Mouse (Mus musculus) hindbrain, embryonic 13.5 days (tissue): ENCODE data around the gene Top1. TPM values are rescaled to one million over a fixed set of nuclear protein-coding genes. Genes with fewer than 3 reads are reported as not detected.

ENCODE experiments used
- ATAC-seq: fragments of 200-750 bp; cut with Nextera tagmentation; 2 replicates; pipeline ENCODE4 v1.8.0; 2017; ENCODE audit warnings: moderate TSS enrichment; ENCODE audit not compliant: low FRiP score
- H3K27ac ChIP-seq: fragments of 300-500 bp; sonication (generic); 2 replicates; pipeline ENCODE4 v1.5.1; 2015; ENCODE audit warnings: inconsistent platforms, mild to moderate bottlenecking, moderate library complexity
- H3K27me3 ChIP-seq: fragments of 300-500 bp; sonication (generic); 2 replicates; pipeline ENCODE4 v1.6.1; 2015; ENCODE audit warnings: mild to moderate bottlenecking, inconsistent platforms
- H3K36me3 ChIP-seq: fragments of 300-500 bp; sonication (generic); 2 replicates; pipeline ENCODE4 v1.6.1; 2015; ENCODE audit warnings: mild to moderate bottlenecking, inconsistent platforms
- H3K4me1 ChIP-seq: fragments of 300-500 bp; sonication (generic); replicated peaks from 2 replicates; pipeline ENCODE4 v1.6.1; 2015; ENCODE audit warnings: inconsistent platforms
- H3K4me2 ChIP-seq: fragments of 300-500 bp; sonication (generic); 2 replicates; pipeline ENCODE4 v1.6.1; 2015; ENCODE audit warnings: inconsistent platforms, mild to moderate bottlenecking, moderate library complexity
- H3K4me3 ChIP-seq: fragments of 300-500 bp; sonication (generic); 2 replicates; pipeline ENCODE4 v1.5.1; 2015; ENCODE audit warnings: mild to moderate bottlenecking, inconsistent platforms
- H3K9ac ChIP-seq: fragments of 300-500 bp; sonication (generic); 2 replicates; pipeline ENCODE4 v1.6.1; 2015; ENCODE audit warnings: mild to moderate bottlenecking, inconsistent platforms
- H3K9me3 ChIP-seq: fragments of 300-500 bp; sonication (generic); 2 replicates; pipeline ENCODE4 v1.6.1; 2016; ENCODE audit warnings: inconsistent platforms
- WGBS: fragments of 180-500 bp; shearing (Covaris S2); methylation state at CpG from one replicate; pipeline ENCODE4 v1.1.7; 2015; 5-methylcytosine and 5-hydroxymethylcytosine counted together
- polyA plus RNA-seq: library from polyadenylated mRNA; unstranded; fragments of >200 nt; fragmentation: Nextera tagmentation; extraction: Ambion mirVana; gene quantifications from 2 replicates; pipeline ENCODE4 v1.2.1, GENCODE M21; 2015

The Top1 gene
- polyA plus RNA-seq, 1 experiment from 2014 or later: 98.4 TPM

DNA sequence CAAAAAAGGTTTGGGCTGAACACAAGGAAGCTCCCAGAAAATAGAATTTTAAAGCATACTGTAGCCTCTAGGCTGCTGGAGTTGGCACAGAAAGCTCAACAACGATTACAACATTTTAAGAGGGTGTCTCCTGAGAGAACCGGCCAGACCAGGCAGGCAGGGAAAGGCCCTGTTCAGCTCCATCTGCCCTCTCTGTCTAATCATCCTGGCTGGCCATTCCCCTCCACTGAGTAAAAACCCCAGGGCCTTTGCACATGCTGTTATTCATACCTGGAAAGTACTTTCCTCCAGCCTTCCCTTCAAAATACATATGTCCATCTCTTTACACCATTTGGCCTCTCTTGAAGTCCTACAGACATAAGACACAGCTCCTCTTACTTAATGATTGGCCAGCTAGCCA, 83.7 kb downstream of the Top1 start:
- H3K27ac ChIP-seq: no peak overlapping the region
- no peak overlapping the region for H3K4me2 ChIP-seq
- H3K9ac ChIP-seq: no peak overlapping the region
- H3K4me3 ChIP-seq: no peak overlapping the region
- ATAC-seq: no peak
- no peaks in the 10 kb centered on the region for H3K27me3 ChIP-seq
- WGBS: 78% methylated on average over 2 of the region's 2 CpGs
- H3K9me3 ChIP-seq: no peaks in the 10 kb centered on the region
- H3K36me3 ChIP-seq: peaks cover 19% of the 10 kb centered on the region
- peaks cover 39% of the 10 kb centered on the region for H3K4me1 ChIP-seq

DNA sequence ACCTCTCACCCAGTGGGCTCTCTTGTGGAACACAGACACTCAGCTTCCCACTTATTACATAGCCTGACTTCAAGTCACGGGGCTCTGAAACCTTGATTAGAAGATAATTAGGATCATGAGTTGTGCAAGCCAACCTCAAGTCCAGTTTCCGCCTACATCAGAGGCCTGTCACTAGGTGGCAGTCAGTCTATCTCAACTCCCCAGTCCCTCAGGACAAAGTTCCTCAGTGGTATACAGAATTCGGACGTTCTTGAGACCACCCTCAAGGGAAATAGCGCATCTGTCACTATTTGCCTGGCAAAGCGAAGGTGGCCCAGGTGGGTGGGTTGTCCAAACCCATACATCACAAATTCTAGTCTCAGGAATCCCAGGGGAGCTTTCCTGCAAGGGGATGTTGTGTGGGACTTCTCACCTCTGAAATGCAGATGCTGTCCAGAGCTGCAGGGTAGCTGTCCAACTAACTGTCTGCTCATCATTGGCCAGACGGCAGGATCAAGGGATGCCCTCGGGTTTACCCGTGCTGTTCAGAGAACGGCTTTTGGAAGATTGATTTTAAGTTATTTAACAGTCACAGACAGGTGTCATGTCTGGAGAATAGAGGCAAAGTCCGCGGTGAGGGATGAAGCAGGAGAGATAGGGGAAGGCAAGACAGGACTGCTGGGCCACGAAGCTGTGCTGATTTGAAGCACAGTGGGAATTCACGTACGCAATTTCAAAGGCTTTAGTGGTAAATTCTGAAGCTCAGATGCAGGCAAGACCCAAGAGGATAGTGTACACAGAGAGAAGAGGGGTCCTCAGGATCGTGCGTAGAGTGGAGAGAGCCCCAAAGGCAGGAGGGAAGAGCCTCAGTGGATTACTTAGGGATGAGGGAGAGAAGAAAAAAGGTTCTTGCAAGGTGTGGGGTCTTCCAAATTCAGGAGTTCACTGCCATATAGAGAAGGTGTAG, 84.4 kb downstream of the Top1 start:
- peak overlapping the region; percentile 94 for H3K4me2 ChIP-seq
- no peaks in the 10 kb centered on the region for H3K9me3 ChIP-seq
- peaks cover 21% of the 10 kb centered on the region for H3K36me3 ChIP-seq
- no peaks in the 10 kb centered on the region for H3K27me3 ChIP-seq
- 0 out of 2 replicates have a peak, but pooled peaks have one; percentile 2 for ATAC-seq
- WGBS: 32% methylated on average over 17 of the region's 17 CpGs
- H3K27ac ChIP-seq: 0 out of 2 replicates have a peak overlapping the region, but pooled peaks have one; percentile 99
- H3K9ac ChIP-seq: peak overlapping the region; percentile 99
- H3K4me3 ChIP-seq: peak overlapping the region; percentile 88
- H3K4me1 ChIP-seq: peaks cover 46% of the 10 kb centered on the region

DNA sequence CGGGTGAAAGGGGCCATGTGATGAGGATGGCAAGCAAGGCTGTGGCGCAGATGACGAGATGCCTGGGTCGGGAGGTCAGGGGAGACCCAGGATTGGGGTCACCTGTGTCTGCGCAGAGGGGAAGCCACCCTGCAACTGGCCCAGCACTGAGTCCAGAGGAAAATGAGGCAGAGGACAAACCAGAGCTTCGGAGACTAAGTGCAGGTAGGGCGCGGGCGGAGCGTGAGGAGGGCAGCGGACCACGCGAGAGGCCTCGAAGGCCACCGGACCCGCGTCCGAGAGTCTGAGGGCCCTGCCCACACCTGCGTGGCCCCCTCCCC, 85.1 kb downstream of the Top1 start:
- Histone ChIP-seq H3K9me3 (no peaks in the 10 kb centered on the region), H3K27me3 (no peaks in the 10 kb centered on the region), H3K4me2 (peak overlapping the region; percentile 94), H3K4me3 (peak overlapping the region; percentile 88), H3K4me1 (peaks cover 52% of the 10 kb centered on the region), H3K27ac (peak overlapping the region; percentile 99), H3K36me3 (peaks cover 21% of the 10 kb centered on the region), H3K9ac (peak overlapping the region; percentile 99)
- ATAC-seq: no peak; the same call in 1 of the 2 replicates
- WGBS: 5% methylated on average over 19 of the region's 19 CpGs

DNA sequence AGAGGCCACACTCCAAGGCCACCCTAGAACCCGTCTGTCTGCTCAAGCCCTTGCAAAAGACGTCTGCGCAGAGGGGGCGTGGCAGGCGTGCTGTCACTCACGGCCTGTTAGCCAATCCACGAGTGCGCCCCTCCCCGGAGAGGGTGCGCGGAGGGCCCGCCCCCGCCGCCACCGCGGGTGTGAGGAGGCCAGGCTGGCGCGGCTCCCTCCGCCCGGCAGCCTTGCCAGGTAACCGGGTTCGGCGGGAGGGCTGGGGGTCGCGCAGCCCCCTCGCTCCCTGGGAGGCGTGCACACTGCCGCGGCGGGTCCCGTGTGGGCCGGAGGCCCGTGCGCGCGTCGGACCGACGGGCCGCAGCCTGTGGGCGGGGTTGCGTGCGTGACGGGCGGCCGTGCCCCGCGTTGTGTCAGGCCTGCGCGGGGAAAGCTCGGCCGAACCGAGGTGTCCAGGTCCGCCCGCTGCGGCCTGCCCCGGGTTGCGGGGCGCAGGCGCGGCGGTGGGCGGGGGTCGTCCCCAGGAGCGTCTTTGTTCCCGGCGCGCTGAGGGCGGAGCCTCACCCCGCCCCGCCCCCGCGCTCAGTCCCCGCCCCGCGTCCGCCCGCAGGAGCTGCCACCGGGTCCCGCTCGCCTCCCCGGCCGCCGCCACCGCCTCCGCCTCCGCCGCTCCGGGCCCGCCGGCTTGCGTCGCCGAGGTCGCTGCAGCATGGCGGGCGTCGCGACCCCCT, 85.6 kb downstream of the Top1 start, which contains the start of gene Plcg1:
Plcg1 (plus strand) TSS at position 184 of the 722 bp plus-strand sequence.
- H3K4me1 ChIP-seq: peaks cover 57% of the 10 kb centered on the region

DNA sequence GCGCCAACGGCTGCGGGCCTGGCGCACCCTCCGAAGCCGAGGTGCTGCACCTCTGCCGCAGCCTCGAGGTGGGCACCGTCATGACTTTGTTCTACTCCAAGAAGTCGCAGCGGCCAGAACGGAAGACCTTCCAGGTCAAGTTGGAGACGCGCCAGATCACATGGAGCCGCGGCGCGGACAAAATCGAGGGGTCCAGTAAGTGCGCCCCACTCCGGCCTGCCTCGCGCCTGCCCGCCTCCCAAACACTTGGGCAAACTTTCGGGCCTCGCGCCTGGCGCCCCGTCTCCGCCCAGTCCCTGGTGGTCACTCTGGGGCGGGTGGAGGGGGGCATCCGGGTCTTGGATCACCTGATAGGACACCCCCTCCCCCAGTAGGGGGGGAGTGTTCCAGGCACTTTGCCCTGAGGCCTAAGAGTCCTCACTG, 86.2 kb downstream of the Top1 start:
- Histone ChIP-seq H3K4me1 (peaks cover 62% of the 10 kb centered on the region), H3K36me3 (peaks cover 29% of the 10 kb centered on the region), H3K4me2 (peak overlapping the region; percentile 94), H3K9ac (peak overlapping the region; percentile 99), H3K27me3 (no peaks in the 10 kb centered on the region), H3K27ac (peak overlapping the region; percentile 99), H3K9me3 (no peaks in the 10 kb centered on the region), H3K4me3 (peak overlapping the region; percentile 88)
- peak; percentile 46 for ATAC-seq
- WGBS: under 1% methylated on average over 32 of the region's 32 CpGs

More for the DNA sequence above, 85.6 kb downstream of the Top1 start, which contains the start of gene Plcg1:
- peak; percentile 95 for ATAC-seq
- Histone ChIP-seq H3K4me2 (peak within 1 kb of the TSS; percentile 94), H3K9ac (peak within 1 kb of the TSS; percentile 99), H3K9me3 (no peaks in the 10 kb centered on the region), H3K4me3 (peak within 1 kb of the TSS; percentile 88), H3K27me3 (no peaks in the 10 kb centered on the region), H3K36me3 (peaks cover 24% of the 10 kb centered on the region), H3K27ac (peak within 1 kb of the TSS; percentile 99)
- under 1% methylated on average over 92 of the region's 99 CpGs for WGBS

DNA sequence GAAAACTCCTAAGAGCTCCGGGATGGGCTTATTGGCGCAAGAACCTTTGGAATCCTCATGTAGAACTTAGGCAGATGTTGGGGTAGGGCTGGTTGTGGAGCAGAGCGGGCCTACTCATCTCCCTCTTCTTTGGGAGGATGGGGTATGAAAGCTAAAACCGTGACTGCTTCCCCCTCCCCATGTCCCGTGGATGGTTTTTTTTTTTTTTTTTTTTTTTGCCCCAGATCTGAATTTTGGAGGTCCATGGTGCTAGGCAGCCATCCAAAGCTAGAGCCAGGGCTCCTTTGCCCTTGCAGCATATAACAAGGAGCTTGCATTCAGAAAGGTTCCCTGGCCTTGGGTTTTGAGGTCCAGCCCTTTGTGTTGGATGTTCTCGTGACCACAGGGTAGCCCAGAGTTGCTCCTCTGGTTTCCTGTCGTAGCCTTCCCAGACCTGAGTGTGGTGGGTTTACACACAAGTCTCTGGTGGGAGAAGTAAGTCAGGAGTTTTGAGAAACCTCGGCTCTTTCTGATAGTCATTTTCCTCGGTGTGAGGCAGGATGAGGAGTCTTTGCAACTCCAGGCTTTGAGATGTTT, 86.8 kb downstream of the Top1 start:
- H3K27ac ChIP-seq: peak overlapping the region; percentile 99
- peaks cover 36% of the 10 kb centered on the region for H3K36me3 ChIP-seq
- peaks cover 69% of the 10 kb centered on the region for H3K4me1 ChIP-seq
- no peaks in the 10 kb centered on the region for H3K9me3 ChIP-seq
- WGBS: 42% methylated on average over 8 of the region's 9 CpGs
- no peaks in the 10 kb centered on the region for H3K27me3 ChIP-seq
- H3K4me3 ChIP-seq: peak overlapping the region; percentile 88
- no peak for ATAC-seq
- H3K4me2 ChIP-seq: peak overlapping the region; percentile 94
- peak overlapping the region; percentile 99 for H3K9ac ChIP-seq

DNA sequence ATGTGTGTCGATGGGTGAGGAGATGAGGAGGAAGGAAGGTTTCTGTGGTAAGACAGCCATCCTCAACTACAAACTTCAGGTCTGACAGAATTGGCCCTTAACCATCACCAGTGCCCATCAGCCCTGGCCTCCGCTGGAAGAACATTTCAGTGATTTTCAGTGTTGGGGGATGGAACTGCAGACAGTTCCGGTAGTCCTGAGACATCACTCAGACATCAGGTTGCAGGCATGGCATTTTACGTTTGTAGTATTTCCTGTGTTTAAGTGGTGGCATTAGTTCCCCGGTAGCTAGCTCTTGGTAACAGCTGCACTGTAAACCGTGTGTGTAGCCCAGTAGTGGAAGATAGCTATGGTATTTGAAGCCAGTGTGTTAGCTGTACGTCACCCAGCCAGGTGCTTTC, 87.4 kb downstream of the Top1 start:
- 63% methylated on average over 7 of the region's 7 CpGs for WGBS
- H3K27me3 ChIP-seq: no peaks in the 10 kb centered on the region
- peaks cover 74% of the 10 kb centered on the region for H3K4me1 ChIP-seq
- H3K4me3 ChIP-seq: peak overlapping the region; percentile 88
- no peaks in the 10 kb centered on the region for H3K9me3 ChIP-seq
- peak overlapping the region; percentile 99 for H3K9ac ChIP-seq
- H3K4me2 ChIP-seq: peak overlapping the region; percentile 94
- H3K27ac ChIP-seq: no peak overlapping the region
- ATAC-seq: no peak
- peaks cover 38% of the 10 kb centered on the region for H3K36me3 ChIP-seq

DNA sequence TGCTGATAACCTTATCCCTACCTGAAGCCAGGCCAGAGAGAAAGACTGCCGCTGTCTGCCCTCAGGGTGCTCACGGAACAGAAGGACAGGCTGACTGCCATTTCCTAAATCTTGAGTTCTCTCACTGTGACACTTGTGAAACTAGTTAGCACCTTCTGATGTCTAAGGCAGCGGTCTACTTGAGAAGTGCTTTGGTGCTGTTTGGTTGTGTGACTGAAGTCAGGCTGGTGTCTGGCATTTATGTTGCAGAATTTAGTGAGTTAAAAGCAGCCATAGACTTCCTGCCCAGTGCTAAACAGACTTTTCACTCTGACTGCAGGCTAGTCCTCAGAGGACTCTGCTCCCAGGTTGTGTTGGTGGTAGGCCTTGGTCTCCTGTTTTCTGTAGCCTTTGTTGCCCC, 88.6 kb downstream of the Top1 start:
- H3K27ac ChIP-seq: no peak overlapping the region
- no peaks in the 10 kb centered on the region for H3K27me3 ChIP-seq
- WGBS: 92% methylated on average over 3 of the region's 3 CpGs
- H3K9me3 ChIP-seq: no peaks in the 10 kb centered on the region
- H3K4me3 ChIP-seq: peak overlapping the region; percentile 88
- H3K36me3 ChIP-seq: peaks cover 50% of the 10 kb centered on the region
- H3K9ac ChIP-seq: peak overlapping the region; percentile 99
- peaks cover 86% of the 10 kb centered on the region for H3K4me1 ChIP-seq
- H3K4me2 ChIP-seq: peak overlapping the region; percentile 94
- ATAC-seq: no peak

DNA sequence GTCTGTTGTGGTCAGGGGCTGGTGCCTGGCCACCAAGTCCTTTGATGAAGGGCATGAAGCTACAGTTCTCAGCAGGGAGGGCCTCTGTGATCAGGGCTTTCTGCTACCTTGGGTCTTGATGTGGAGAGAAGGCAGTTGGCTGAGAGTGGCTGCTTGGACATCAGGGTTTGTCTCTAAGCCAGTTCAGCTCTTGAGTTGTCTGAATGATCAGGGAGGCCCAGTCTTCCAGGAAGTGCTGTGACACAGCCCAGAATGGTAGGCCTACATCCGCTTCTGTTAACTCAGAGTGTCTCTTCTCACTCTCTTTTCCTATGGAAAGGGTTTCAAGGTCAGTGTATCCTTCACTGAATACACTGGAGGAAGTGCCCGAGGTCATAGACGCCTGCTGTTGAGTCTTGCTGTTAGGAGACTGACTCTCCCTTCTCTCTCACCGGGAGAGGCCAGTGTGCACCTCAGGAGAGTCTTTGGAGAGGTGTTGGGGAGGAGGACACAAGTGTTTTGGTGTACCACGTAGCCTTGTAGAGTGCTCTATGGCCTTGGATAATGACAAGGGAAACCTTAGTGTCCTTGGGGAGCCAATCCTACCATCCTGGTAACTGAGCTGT, 90.1 kb downstream of the Top1 start:
- no peak for ATAC-seq
- H3K27ac ChIP-seq: no peak overlapping the region
- H3K27me3 ChIP-seq: no peaks in the 10 kb centered on the region
- WGBS: 86% methylated on average over 5 of the region's 5 CpGs
- peaks cover 88% of the 10 kb centered on the region for H3K4me1 ChIP-seq
- peaks cover 55% of the 10 kb centered on the region for H3K36me3 ChIP-seq
- no peak overlapping the region for H3K4me2 ChIP-seq
- no peaks in the 10 kb centered on the region for H3K9me3 ChIP-seq
- H3K4me3 ChIP-seq: no peak overlapping the region
- H3K9ac ChIP-seq: no peak overlapping the region

DNA sequence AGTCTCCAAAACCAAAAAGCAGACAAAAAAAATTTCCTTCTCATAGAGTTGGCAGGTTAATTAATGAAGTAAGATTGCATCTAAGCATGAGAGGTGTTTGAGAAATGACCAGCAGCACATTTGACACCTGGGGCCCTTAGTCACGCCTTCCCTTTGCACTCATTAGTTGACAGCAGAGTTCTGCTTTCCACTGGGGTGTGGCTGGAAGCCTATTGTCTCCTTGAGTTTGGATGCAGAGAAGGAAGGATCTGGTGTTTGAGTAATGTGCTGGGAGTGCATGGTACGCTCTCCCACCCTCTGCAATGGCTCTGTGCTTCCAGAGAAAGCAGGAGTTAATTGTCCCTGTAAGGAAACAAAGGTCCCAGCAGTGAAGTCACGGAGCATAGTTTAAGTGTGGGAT, 90.8 kb downstream of the Top1 start:
- no peak for ATAC-seq
- Histone ChIP-seq H3K27ac (no peak overlapping the region), H3K27me3 (no peaks in the 10 kb centered on the region), H3K9ac (no peak overlapping the region), H3K4me3 (no peak overlapping the region), H3K4me2 (no peak overlapping the region), H3K9me3 (no peaks in the 10 kb centered on the region), H3K36me3 (peaks cover 55% of the 10 kb centered on the region), H3K4me1 (peaks cover 93% of the 10 kb centered on the region)
- WGBS: 92% methylated on average over 3 of the region's 3 CpGs

DNA sequence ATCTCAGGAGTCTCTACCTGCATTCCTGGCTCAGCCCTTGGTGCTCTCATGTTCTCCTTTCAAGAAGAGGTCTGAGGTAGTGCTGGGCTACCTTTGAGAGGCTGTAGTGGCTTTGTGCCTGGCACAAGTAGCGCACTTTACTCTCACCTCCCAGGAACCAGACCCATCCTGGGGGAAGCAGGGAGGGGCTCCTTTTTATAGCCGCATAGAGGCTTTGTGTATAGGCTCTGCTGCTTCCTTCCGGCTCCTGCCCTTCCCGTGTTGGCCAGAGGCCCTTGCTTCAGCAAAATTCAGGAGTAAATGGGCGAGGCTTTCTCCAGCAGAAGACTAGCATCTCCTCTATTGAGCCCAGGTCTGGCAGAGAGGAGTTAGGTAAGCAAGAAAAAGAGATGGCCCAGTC, 92.7 kb downstream of the Top1 start:
- Histone ChIP-seq H3K27ac (peak overlapping the region; percentile 3; the same call in 1 of the 2 replicates), H3K4me3 (no peak overlapping the region), H3K9ac (no peak overlapping the region), H3K27me3 (no peaks in the 10 kb centered on the region), H3K4me2 (no peak overlapping the region), H3K36me3 (peaks cover 63% of the 10 kb centered on the region), H3K4me1 (peaks cover 96% of the 10 kb centered on the region), H3K9me3 (no peaks in the 10 kb centered on the region)
- no peak for ATAC-seq
- 85% methylated on average over 5 of the region's 5 CpGs for WGBS
